Mouse (Mus musculus) cerebellum, adult 2 months (tissue): ENCODE measurements around the gene Epha4. TPM values are rescaled to one million over a fixed set of nuclear protein-coding genes. Genes with fewer than 3 reads are reported as not detected.
A peak's percentile ranks its signal among the peaks of the same experiment; 100 is the strongest.

Experiments used
- DNase-seq, 2 experiments: peaks; one replicate each; pipeline ENCODE4 v3.0.0; 2021
- H3K27ac ChIP-seq: fragments of 200-500 bp; 2 replicates; pipeline ENCODE4 v1.5.1; 2012; ENCODE audit warnings: low read length, control low read depth, inconsistent platforms; ENCODE audit not compliant: insufficient read depth
- H3K27me3 ChIP-seq: fragments of 200-500 bp; 2 replicates; pipeline ENCODE4 v1.6.1; 2012; ENCODE audit warnings: inconsistent platforms, mild to moderate bottlenecking, low read length, moderate library complexity; ENCODE audit not compliant: control insufficient read depth, insufficient read depth
- H3K4me1 ChIP-seq: fragments of 200-500 bp; 2 replicates; pipeline ENCODE4 v1.6.1; 2011; ENCODE audit warnings: low read length; ENCODE audit not compliant: control insufficient read depth, insufficient read depth
- H3K4me3 ChIP-seq: fragments of 200-500 bp; replicated peaks from 2 replicates; pipeline ENCODE3; 2011; ENCODE audit warnings: mild to moderate bottlenecking, low read depth, low read length, control low read depth; ENCODE audit not compliant: insufficient read depth
- CTCF ChIP-seq: fragments of 200-500 bp; IDR thresholded peaks from 2 replicates; pipeline ENCODE4 v1.5.1; 2011; ENCODE audit warnings: low read depth, mild to moderate bottlenecking, control low read depth, low read length, moderate library complexity, borderline replicate concordance; ENCODE audit not compliant: insufficient read depth
- POLR2A ChIP-seq: fragments of 200-500 bp; IDR thresholded peaks from 2 replicates; pipeline ENCODE4 v1.6.1; 2011; ENCODE audit warnings: low read length, control low read depth, borderline replicate concordance; ENCODE audit not compliant: insufficient read depth
- WGBS: fragments of 180-500 bp; shearing (Covaris S2); methylation state at CpG from one replicate; pipeline ENCODE4 v1.1.7; 2018; 5-methylcytosine and 5-hydroxymethylcytosine counted together
- polyA plus RNA-seq: library from polyadenylated mRNA; depleted of rRNA; stranded (reverse); fragments of >200 nt; gene quantifications from 2 replicates; pipeline ENCODE4 v1.2.3, GENCODE M21; 2012

The Epha4 gene
- polyA plus RNA-seq, 1 experiment = 12.5 TPM

- no peak overlapping the region for H3K27ac ChIP-seq
- DNase-seq = no peak
- H3K27me3 ChIP-seq = no peaks in the 10 kb centered on the region
- WGBS = 93% methylated on average over 2 of the region's 2 CpGs
- no peaks in the 10 kb centered on the region for H3K4me1 ChIP-seq
- TF ChIP-seq CTCF = no peak
- no peak overlapping the region for H3K4me3 ChIP-seq
Observed at GRCm38 (mm10) chr1:77432489-77432888, 82.4 kb downstream of the Epha4 start.

- DNase-seq = peak; percentile 13 to 45
- TF ChIP-seq CTCF (no peak), POLR2A (no peak)
- H3K27ac ChIP-seq = no peak overlapping the region
Observed at GRCm38 (mm10) chr1:77429174-77429573, 85.7 kb downstream of the Epha4 start.

DNA sequence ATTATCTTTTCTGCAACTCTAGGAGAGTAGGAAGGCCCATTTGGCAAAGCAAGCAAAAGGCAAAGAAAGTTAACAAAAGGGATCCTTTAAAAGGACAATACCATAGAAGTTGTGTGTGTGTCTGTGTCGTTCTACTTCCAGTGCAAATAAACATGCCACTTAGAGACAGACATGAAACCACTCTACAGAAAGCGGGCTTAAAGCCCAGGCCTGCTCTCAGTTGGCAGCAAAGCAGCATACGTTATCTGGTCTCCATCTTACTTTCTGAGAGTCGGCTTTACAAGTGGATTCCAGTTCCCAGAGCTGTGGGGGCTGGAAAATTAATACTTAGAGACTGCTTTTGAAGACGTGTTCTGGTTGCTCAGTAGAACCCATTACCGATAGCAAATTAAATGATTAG lies 87.9 kb downstream of the Epha4 start:
- Histone ChIP-seq H3K27ac (no peak overlapping the region), H3K4me3 (no peak overlapping the region), H3K27me3 (no peaks in the 10 kb centered on the region), H3K4me1 (no peaks in the 10 kb centered on the region)
- 47% methylated on average over 6 of the region's 6 CpGs for WGBS
- no peak for DNase-seq
- TF ChIP-seq CTCF (no peak), POLR2A (no peak)

More at GRCm38 (mm10) chr1:77429174-77429573, 85.7 kb downstream of the Epha4 start:
- Histone ChIP-seq H3K4me3 (no peak overlapping the region), H3K4me1 (no peaks in the 10 kb centered on the region), H3K27me3 (no peaks in the 10 kb centered on the region)
- WGBS = 54% methylated on average over 6 of the region's 6 CpGs

GRCm38 (mm10) chr1:77425171-77425570 lies 89.7 kb downstream of the Epha4 start:
- TF ChIP-seq CTCF = no peak
- no peak for TF ChIP-seq POLR2A
- no peak overlapping the region for H3K4me3 ChIP-seq
- 78% methylated on average over 3 of the region's 3 CpGs for WGBS

DNA sequence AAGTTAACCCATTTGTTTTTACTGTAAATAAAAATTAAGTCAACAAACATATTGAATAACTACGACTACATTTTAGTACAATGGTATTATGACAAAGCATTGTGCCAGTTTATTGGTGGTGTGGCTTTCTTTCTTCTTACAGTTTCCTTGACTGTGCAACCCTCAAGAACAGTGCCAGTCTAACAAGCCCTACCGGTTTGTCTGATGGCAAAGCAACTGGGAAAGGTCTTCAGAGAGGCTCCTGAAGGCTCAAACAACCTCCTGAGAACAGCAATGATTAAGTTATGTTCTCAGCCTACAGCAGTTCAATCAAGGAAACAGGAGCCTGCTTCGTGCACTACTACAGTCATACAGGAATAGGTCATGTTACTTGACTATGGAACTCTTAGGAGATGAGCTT lies 93.8 kb downstream of the Epha4 start:
- TF ChIP-seq POLR2A (no peak), CTCF (no peak)
- Histone ChIP-seq H3K27me3 (no peaks in the 10 kb centered on the region), H3K4me3 (no peak overlapping the region), H3K4me1 (no peaks in the 10 kb centered on the region), H3K27ac (no peak overlapping the region)
- 95% methylated on average over 3 of the region's 3 CpGs for WGBS
- no peak for DNase-seq

More at GRCm38 (mm10) chr1:77425171-77425570, 89.7 kb downstream of the Epha4 start:
- no peak for DNase-seq
- Histone ChIP-seq H3K27me3 (no peaks in the 10 kb centered on the region), H3K4me1 (no peaks in the 10 kb centered on the region), H3K27ac (no peak overlapping the region)

- TF ChIP-seq CTCF (no peak), POLR2A (no peak)
- H3K27ac ChIP-seq = no peak overlapping the region
- H3K27me3 ChIP-seq = no peaks in the 10 kb centered on the region
- H3K4me3 ChIP-seq = no peak overlapping the region
- no peaks in the 10 kb centered on the region for H3K4me1 ChIP-seq
- 72% methylated on average over 2 of the region's 2 CpGs for WGBS
- no peak for DNase-seq
Observed at GRCm38 (mm10) chr1:77420348-77420747, 94.5 kb downstream of the Epha4 start.

- WGBS = 81% methylated on average over 4 of the region's 4 CpGs
Observed at GRCm38 (mm10) chr1:77416872-77417271, 98.0 kb downstream of the Epha4 start.

GRCm38 (mm10) chr1:77412871-77413669 lies 101.8 kb downstream of the Epha4 start:
- Histone ChIP-seq H3K4me1 (peaks cover 4% of the 10 kb centered on the region; the same call in 1 of the 2 replicates), H3K27me3 (no peaks in the 10 kb centered on the region; the same call in 1 of the 2 replicates), H3K4me3 (no peak overlapping the region), H3K27ac (no peak overlapping the region)
- DNase-seq = no peak
- 44% methylated on average over 9 of the region's 9 CpGs for WGBS
- TF ChIP-seq POLR2A (no peak), CTCF (no peak)

More at GRCm38 (mm10) chr1:77416872-77417271, 98.0 kb downstream of the Epha4 start:
- Histone ChIP-seq H3K27ac (no peak overlapping the region), H3K4me3 (no peak overlapping the region), H3K27me3 (no peaks in the 10 kb centered on the region; the same call in 1 of the 2 replicates), H3K4me1 (peaks cover 4% of the 10 kb centered on the region; the same call in 1 of the 2 replicates)
- no peak for DNase-seq
- TF ChIP-seq POLR2A (no peak), CTCF (no peak)
